14 mouse cellular contexts compared by ENCODE assay signal in genomic region chr12:75666939-75667338, GRCm38 (mm10).
"Had no signal": no experiment of that assay in that cellular context is flagged by ENCODE, and none has a peak within 500 bp of the region (broad histone marks: within the 10 kb centered on the region; RNA-seq: fewer than 3 reads in every experiment).

No protein-coding gene starts in this region.

- H3K27me3 ChIP-seq: limb, embryonic 15.5 days; neural tube, embryonic 15.5 days had no signal

- ATAC-seq: intestine, postnatal 0 days had no signal

- H3K4me2 ChIP-seq: limb, embryonic 15.5 days; lung, embryonic 14.5 days; neural tube, embryonic 15.5 days had no signal

- H3K36me3 ChIP-seq: limb, embryonic 15.5 days; neural tube, embryonic 15.5 days had no signal

- H3K9ac ChIP-seq: limb, embryonic 15.5 days; lung, embryonic 14.5 days; neural tube, embryonic 15.5 days had no signal

- DNase-seq: kidney, postnatal 14 days; layer of hippocampus, postnatal 36 days; lung, embryonic 14.5 days; lung, postnatal 10 days; lung, postnatal 4 days; midbrain, embryonic 14.5 days; right cerebral cortex, adult 18-20 months; right cerebral cortex, postnatal 25 days; thymus, postnatal 36 days had no signal

- H3K9me3 ChIP-seq: limb, embryonic 15.5 days; midbrain, embryonic 10.5 days; neural tube, embryonic 15.5 days had no signal

- H3K27ac ChIP-seq: limb, embryonic 15.5 days; midbrain, embryonic 10.5 days; neural tube, embryonic 15.5 days had no signal

- H3K4me3 ChIP-seq: limb, embryonic 15.5 days; midbrain, embryonic 10.5 days; myocyte; neural tube, embryonic 15.5 days had no signal
